Mouse (Mus musculus) mouse trophoblast stem cell (cell line): ENCODE results near the gene Ugt1a6b.
"Not testable (repeated sequence)": the region's sequence is repeated elsewhere in the genome, so short reads cannot be mapped to it uniquely, and the experiment has no call there.

Source experiments
- in situ Hi-C, 2 experiments: fragments of 300-500 bp; cut with MseI, MboI; formaldehyde crosslinking; loops; 2 replicates in 1 of 2; 3 replicates in 1 of 2; pipeline ENCODE4 v1.15.1; 2025

Gene Ugt1a6b

DNA sequence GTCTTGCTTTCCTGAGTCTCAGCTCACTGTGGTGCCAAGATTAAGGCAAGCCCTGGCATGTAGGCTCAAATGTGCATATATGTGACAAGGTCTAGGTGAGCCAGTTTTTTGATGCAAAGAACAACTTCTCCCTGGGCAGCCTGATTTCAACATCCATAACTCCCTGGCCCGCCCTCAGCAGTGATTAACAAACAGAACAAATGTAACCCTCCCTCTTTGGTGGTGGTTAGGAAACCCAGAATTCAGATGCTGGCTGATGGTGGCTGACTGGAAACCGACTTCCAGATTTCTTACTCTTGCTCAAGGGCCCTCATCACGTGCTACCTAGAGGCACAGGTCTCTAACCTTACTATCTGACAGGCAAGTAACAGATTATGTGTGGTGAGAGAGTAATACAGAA is at the start of gene Ugt1a6b:
Gene Ugt1a6b, plus strand, starts transcription at position 234 of the 400 bp plus-strand sequence.
- in situ Hi-C loops: not testable (repeated sequence)

DNA sequence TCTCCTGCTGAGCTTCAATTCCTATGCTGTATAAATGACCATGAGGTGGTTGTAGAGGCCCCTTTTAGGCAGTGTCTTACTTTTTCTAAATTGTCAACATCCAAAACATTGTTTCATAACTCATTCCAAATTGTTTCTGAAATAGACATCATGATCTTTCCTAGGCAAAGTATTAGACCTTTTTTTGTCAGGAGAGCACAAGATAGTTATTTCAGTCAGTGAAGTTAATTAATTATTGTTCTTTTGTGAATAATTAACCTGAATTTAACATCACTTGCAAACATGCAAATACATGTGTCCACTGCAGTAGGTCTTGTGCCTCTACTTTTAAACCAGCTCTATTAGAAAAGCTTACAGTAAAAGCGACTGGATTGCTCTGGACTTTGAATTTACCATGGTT is 48.0 kb upstream of the Ugt1a6b start, which contains the start of gene Ugt1a10:
Gene Ugt1a10, plus strand, starts transcription at position 301 of the 400 bp plus-strand sequence.
- in situ Hi-C loops: no loop called here

DNA sequence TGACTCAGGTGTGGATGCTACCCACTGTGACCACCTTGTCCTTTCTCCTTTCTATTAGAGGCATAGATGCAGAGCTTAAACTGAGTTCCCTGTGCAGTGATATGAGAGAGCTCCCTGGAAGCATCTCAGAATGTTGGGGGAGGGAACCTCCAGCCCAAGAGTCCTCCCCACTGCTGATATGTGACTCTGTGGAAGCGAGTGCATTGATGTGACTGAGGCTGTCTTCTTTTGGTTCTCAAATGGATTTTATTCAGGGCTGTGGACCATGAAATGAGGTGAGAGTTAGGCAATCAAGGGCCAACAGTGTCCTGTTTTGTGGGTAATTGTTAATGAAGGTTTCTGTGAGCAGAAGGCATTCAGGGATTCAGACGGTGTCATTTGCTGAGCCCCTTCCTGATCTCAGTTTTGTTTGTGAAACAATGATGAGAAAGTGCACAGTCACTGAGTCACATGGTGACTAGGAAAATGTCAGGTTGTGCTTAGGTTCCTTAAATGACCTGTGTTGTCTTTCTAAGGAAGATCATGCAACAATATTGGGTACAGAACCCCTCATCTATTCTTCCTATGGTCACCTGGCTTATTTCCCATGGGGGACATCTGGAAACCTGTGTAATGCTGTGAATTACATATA is 36.5 kb upstream of the Ugt1a6b start:
- in situ Hi-C loops: not testable (repeated sequence)

DNA sequence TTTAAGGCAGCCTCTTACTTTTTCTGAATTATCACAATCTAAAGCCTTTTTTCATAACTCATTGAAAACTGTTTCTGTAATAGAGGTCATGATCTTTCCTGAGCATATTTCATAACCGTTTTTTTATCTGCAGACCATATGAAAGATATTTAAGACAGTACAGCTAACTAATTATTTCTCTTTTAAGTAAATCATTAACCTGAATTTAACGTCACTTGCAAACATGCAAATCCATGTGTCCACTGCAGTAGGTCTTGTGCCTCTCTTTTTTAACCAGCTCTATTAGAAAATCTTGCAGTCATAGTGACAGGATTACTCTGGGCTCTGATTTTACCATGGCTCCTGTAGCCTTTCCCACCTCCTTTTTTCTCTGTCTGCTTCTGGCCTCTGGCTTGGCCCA is 32.6 kb upstream of the Ugt1a6b start, which contains the start of gene Ugt1a9:
Gene Ugt1a9, plus strand, starts transcription at position 306 of the 400 bp plus-strand sequence.
- in situ Hi-C loops: no loop called here

DNA sequence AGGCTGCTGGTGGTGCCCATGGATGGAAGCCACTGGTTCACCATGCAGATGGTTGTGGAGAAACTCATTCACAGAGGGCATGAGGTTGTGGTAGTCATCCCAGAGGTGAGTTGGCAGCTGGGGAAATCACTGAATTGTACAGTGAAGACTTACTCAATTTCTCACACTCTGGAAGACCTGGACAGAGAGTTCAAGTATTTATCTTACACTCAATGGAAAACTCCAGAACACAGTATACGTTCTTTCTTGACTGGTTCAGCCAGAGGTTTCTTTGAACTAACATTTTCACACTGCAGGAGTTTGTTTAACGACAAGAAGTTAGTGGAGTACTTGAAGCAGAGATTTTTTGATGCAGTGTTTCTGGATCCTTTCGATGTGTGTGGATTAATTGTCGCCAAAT is 32.1 kb upstream of the Ugt1a6b start:
- in situ Hi-C loops: no loop called here

DNA sequence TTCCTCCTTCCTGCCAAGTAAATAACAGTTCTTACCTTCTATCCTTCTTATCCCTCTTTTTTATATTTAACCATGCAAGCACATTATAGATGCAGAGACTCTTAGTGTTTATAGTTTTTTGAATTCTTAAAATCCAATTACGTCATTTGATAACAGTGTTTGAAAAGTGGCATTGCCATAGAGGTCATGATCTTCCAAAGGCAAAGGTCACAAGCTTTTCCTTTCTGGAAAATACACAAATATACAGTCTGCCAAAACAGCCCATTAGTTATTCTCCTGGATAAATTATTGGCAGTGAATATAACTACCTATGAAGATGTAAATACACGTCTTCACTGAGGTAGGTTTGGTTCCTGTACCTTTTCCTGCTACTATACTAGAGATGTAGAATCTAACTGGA is 28.6 kb upstream of the Ugt1a6b start:
- in situ Hi-C loops: no loop called here

DNA sequence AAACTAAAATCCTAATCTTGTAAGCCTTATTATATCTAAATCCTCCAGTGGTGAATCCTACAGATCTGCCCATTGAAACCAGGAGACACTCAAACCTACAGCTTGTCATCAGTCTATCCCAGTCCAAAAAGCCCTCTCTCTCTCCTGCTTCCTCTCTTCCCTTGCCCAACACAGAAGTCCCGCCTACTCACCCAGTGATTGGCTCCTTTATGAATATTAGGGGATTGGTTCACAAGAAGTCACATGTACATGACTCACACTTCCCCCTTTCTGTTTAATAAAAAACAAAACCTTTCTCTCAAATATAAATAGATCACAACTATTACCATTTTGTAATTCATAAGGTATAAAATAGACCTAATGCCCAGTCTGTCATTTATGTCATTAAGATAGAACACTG is 25.9 kb upstream of the Ugt1a6b start:
- in situ Hi-C loops: no loop called here

DNA sequence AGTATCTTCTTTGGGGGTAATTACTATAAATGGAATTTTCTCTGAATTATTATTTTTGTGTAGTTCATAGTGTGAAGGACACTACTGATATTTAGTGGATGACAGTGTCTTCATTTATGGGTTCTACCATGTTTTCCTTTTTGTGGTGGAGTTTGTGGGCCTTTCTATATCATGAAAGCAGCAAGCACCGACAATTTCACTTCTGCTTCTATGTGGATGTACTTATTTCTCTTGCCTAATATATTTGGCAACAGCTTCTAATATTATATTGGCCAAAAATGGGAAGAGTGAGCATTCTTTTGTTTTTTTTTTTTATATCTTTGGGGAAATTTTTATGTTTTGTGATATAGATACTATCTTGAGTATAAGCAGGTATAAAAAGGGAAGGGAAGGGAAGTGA is 21.4 kb upstream of the Ugt1a6b start:
- in situ Hi-C loops: no loop called here

DNA sequence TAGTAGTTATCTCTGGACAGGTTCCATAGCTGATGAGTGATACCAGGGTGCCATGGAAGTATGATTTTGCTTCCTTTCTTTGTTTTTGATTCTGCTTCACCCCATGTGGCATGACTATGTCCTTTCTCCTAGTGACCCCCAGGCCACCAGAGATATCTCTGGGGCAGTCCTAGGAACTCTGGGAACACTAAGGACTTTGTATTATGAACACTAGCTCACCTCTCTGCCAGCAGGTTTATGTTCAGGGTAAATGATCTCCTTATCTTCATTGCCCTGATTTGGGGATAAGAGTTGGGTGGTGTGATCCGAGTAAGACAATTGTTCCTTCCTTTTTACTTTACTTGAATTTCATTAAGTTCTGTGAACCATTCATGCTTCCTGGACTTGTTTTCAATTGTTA is 16.9 kb upstream of the Ugt1a6b start:
- in situ Hi-C loops: no loop called here

DNA sequence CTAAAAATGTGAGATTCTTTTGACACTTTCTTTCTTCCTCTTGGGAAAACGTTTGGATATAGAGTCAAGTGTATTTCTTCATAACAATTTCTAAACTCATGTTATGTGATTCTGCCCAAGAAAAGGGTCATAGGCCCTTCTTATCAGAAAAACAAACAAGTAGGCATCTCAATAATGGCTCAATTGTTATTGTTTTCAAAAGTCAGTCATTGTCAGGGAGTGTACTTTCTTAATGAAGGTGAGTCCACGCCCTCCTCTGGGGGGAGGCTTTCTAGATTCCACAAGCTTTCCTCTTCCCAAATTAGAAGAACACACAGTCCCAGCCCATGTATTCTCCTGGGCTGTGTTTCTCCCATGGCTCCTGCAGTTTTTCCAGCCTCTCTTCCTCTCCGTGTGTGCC is 15.5 kb upstream of the Ugt1a6b start, which contains the start of gene Ugt1a8:
Gene Ugt1a8, plus strand, starts transcription at position 301 of the 400 bp plus-strand sequence.
- in situ Hi-C loops: no loop called here

DNA sequence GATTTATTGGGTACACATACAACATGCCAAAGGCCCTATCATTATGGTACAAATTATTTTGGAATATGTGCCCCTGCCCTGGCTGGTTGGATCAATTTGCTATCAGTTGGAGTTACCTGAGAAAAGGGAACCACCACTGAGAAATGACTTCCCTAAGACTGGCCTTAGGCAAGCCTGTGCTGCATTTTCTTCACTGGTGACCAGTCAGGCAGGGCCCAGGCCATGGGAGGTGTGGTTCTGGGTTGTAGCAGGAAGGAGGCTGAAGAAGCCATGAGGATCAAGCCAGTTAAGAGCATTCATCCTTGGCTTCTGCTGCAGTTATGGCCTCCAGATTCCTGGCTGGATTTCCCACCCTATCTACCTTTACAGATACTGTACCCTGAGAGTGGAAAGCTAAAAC is 10.7 kb upstream of the Ugt1a6b start:
- in situ Hi-C loops: no loop called here

DNA sequence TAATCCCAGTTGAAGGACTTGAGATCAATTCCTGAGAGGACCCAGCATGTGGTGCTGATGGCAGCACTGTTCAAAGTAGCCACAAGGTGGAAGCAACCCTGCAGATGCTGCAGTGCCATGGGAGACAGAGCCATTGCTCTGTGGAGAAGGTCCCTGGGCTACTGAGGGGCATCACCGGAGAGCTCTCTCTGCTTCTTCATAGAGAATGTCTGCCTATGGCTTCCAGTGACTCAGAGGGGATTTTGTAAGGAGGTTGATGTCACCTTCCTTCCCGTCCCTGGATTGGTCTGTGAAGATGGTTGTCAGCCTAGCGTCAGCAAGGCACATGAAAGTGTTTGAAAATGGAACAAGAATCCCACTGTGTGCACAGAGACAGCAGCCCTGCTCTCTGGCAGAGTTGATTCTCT is 8.8 kb upstream of the Ugt1a6b start:
- in situ Hi-C loops: not testable (repeated sequence)

DNA sequence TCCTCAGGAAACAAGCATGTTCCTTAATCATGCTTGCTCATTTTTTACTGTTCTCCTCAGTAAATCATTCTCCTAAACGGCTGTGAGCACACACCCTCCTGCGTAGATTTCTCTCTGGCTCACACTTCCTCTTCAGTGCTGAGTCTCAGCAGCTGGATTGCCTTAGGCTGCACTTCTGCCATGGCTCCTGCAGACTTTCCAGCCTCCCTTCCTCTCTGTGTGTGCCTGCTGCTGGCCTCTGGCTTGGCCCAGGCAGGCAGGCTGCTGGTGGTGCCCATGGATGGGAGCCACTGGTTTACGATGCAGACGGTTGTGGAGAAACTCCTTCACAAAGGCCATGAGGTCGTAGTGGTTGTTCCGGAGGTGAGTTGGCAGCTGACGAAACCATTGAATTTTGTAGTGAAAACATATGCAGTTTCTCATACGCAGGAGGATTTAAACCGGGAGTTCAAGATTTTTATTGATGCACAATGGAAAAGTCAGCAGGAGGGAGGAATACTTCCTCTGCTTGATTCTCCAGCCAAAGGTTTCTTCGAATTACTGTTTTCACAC is 8.0 kb upstream of the Ugt1a6b start, which contains the start of gene Ugt1a7c:
Gene Ugt1a7c, plus strand, starts transcription at position 122 of the 552 bp plus-strand sequence.
- in situ Hi-C loops: no loop called here

DNA sequence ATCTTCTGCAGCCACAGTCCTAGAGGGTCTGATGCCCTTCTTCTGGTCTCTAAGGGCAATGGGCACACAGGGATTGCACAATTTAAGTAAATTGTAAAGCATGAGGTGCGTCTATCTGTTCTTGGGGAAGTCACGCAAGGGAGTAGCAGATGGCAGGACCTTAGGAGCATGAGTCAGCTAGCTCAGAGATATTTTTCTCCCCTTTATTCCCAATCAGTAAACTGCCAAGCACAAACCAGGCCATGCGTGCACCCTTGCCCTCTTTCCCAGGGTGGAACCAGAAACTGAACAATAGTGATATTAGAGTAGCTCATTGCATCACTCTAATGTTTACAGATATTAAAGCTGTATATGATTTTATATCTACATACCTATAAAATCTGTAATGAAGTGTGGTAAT is 4.5 kb upstream of the Ugt1a6b start:
- in situ Hi-C loops: not testable (repeated sequence)

DNA sequence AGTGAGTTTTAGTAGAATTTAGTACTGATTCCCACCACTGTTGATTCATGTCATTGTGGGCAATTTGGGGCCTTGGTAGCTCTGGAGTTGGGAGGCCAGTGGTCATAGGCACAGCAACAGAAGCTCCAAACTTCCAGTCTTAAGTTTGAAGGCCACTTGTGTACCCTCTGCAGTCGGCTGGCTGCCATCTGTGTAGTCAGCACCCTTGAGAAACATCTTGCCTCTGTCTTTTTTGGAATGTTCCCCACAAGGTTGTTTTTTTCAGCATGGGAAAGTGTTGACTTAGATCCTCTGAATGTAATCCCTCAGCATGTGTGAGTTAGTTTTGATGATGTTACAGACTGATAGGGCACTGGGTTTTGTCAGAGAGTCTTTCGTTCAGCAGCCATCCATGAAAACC is 3.4 kb upstream of the Ugt1a6b start:
- in situ Hi-C loops: not testable (repeated sequence)

DNA sequence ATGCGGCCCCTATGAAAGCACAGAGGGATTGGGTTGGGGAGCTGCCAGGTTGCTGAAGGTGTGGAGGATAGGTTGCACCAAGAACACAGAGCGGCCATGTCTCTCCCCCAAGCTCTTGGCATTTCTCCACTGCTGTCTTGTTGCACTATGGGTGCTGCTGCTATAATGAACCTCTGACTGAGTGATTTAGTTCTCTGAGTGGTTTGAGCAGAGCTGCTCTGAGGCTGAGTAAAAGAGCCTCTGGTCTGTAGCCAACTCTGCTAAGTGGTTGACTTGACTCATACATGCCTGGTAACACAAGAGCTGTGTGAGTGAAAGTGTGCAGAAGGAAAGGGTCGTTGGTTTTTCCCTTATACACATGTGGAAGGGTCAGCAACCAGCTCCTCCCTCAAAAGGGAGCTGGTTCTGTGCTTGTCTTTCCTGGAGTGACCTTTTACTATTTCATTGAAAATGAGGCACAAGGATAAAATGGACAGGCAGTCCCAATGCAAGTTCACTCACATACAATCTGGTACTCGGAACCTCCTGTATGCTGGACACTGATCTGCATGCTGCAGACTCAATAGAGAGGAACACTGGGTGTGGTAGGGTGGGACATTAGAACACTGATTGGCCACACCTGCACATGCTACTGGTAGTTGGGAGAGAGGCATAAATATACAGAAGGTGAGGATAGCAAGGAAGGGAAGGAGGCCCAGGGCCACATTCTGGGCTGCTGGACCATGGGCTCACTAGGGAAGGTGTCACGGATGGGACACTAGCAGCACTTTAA is 831 bp downstream of the Ugt1a6b start:
- in situ Hi-C loops: not testable (repeated sequence)

DNA sequence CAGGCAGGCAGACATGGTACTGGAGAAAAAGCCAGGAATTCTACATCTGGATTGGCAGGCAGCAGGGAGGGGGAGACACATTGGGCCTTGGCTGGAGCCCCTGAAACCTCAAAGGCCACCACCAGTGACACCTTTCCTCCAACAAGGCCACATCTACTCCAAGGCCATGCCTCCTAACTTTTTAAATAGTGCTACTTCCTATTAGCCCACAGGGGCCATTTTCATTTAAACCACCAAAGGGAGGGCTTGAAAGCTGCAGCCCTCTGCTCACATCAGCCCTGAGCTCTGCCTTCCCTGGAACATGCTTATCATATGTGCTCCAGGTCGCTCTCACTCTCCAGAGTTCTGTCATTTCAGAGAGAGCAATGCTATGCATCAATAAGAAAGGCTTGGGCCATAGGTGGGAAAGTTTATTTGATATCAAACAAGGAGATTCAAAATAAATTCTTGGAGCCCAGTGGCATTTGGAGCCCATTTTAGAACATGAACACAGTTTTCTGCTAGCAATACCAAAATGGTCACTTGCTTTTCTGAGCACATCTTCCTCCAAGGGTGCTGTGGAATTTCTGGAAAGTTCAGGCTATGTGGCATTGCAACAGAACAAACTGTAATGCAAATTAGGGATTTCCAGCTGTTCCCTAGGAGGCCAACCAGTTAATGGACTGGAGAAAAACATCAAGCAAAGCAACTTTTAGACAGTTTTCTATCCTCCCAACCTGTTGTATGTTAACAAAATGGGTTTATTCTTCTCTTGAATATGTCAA is 1.8 kb downstream of the Ugt1a6b start:
- in situ Hi-C loops: no loop called here

DNA sequence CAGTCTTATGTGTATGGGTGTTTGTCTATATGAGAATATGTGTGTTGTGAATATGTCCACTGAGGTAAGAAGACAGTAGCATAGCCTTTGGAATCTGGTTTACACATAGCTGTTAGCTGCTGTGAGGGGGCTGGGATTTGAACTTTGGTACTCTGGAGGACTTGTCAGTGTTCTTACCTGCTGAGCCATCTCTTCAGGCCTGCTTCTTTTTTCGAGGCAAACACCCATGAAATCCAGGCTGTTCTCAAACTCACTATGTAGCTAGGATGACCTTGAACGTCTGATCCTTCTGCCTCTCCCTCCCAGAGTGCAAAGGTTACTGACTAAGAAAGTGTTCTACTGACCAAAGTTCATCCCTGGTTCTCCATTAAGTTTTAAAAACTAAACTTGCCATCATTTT is 2.6 kb downstream of the Ugt1a6b start:
- in situ Hi-C loops: no loop called here

DNA sequence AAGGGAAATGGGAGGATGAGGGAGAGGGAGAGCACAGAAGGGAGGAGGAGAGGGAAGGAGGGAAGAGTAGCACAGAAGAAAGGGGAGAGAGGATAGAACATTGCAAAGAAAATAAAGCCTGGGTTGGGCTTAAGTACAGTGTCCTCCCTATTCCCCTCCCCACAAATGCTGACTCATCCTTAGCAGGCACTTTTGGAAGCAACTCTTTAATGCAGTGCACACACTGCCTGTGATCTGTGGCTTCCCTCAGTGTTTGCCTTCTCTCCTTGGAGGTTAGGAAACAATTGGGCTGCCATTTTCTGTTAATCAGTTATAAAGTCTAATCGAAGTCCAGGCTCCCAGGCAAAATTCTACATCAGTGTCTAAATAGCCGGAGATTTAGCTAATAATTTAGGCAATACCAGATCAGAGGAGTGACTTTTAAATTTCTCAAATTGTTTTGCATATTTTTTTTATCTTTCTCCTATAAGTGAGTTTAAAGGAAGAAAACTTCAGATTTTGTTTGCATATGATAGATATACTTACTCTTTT is 6.0 kb downstream of the Ugt1a6b start:
- in situ Hi-C loops: not testable (repeated sequence)

DNA sequence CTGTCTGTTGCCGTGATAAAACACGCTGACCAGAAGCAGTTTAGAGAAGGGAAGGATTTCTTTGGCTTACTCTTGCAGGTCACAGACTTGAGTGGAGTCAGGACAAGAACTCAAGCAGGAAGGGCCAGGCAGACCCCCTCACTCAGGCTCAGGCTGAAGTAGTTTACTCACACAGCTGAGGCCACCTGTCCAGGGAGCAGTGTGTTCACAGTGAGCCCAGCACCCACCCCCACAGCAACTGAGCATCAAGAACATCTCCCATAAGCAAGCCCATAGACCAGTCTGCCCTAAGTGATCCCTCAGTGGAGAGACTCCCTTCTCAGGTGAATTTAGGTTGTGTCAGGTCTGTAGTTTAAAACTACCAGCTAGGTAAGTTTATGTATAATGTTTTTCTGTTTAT is 6.6 kb downstream of the Ugt1a6b start:
- in situ Hi-C loops: not testable (repeated sequence)

DNA sequence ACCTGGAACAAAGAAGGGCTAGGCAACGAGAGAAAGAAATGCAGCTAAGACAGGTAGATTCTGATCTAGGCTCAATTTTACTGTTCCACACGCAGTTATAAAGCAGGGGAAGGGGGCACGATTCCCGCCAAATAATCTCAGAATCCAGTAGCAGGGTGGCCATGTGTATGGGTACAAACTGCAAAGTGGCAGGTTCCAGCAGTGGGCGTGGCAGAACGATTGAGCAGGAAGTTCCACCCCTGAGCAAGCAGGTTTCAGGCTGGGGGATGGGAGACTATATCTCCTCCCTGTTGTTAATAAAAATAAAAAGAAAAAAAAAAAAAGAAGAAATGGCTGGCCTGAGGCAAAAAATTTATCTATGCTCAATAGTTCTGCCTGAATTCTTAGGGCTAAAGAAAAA is 9.7 kb downstream of the Ugt1a6b start:
- in situ Hi-C loops: not testable (repeated sequence)

DNA sequence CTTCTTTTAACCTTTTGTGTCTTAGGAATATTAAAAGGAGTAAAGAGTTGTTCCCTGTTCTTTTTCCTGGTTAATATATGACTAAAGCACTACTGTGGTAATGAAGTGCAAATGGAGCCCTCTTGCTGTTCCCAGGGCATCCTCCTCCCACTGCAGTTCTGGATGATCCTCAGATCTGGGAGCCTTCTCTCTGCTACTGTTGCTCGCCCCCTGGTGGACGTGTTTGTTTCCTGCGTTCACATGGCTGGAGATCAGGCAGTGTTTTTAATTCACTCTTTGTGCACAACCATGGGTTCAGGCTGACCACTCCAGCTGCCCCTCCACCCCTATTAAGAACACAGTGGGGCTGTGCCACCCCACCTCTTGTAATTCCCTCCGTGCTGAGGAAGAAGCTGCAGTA is 17.5 kb downstream of the Ugt1a6b start:
- in situ Hi-C loops: not testable (repeated sequence)
